Mouse (Mus musculus): ENCODE measurements around the gene Ahsa1.
"Not testable (repeated sequence)": the region's sequence is repeated elsewhere in the genome, so short reads cannot be mapped to it uniquely, and the experiment has no call there.

Ahsa1 gene

GRCm38 (mm10) chr12:87281766-87282165 is 15.5 kb downstream of the Ahsa1 start:
- no peak for DNase-seq (ENCODE audit: extremely low spot score)

DNA sequence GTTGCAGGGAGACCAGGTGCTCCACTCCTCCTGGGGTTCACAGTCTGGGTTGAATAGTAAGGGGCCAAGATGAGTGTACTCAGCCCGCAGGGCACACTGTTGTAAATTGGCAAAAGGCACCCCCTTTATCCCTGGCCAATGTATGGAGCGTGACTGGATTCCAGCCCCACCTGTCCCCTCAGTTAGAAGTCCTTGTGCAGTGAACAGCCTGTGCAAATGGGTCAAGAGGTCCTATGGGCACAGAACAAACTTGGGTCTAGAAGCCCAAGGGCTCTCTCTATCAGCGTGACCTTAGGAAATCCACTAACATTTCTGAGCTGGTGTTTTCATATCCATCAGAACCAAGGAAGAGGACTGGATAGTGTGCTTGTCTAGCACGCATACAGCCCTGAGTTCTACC is 16.5 kb downstream of the Ahsa1 start:
- no peak for DNase-seq (ENCODE audit: extremely low spot score)

GRCm38 (mm10) chr12:87283706-87284105 is 17.4 kb downstream of the Ahsa1 start:
- DNase-seq (ENCODE audit: extremely low spot score), result no peak

GRCm38 (mm10) chr12:87284268-87284667 is 18.0 kb downstream of the Ahsa1 start:
- no peak for DNase-seq (ENCODE audit: extremely low spot score)

GRCm38 (mm10) chr12:87284726-87285125 is 18.4 kb downstream of the Ahsa1 start:
- DNase-seq (ENCODE audit: extremely low spot score), result no peak

GRCm38 (mm10) chr12:87289100-87289499 is 22.8 kb downstream of the Ahsa1 start:
- no peak for DNase-seq (ENCODE audit: extremely low spot score)

DNA sequence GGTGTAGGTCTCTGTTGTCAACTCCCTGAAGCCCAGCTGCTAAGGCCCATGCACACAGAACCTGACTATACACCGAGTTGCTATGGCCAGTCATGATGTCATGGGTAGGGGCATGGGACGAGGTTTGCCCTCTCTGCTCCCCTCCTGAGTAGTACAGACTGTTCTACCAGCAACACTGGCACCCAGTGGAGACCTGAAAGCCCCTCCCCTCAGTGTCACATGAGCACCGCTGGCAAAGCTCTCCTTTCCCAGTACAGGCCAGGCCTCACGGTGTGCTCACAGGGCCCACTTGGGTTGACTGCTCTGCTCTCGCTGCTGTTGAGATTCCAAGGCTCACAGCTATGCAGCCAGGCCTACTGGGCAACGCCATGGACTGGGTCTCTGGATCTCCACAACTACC is 27.7 kb downstream of the Ahsa1 start:
- no peak for DNase-seq (ENCODE audit: extremely low spot score)

DNA sequence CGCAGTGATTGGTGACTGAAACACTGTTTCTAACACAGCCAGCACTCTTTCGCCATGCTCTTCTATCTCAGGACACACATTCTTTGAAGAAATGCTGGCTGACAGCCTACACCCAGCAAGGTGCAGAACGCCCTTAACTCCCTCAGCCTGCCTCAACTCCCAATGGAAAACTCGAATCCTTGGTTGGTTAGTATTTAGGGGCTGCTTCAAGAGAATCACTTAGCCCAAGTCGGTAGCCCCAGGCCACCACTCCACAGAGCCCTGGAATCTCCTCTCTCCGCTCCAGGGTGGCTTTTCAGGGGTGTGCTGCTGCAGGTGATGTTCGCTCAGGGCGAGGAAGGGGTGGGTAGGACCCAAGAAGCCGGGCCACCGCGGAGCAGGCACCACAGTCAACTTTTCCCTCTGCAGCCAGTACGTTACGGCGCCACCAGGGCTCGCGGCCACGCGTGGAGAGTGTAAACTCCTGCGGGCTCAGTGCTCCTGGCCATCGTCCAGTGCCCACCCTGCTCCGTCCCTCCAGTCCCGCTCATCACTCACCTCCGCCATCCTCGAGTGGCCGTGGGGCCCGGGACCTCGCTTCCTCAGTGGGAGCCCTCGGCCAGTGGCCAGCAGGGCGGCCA is 32.9 kb downstream of the Ahsa1 start:
- DNase-seq (ENCODE audit: extremely low spot score), result peak; percentile 27

DNA sequence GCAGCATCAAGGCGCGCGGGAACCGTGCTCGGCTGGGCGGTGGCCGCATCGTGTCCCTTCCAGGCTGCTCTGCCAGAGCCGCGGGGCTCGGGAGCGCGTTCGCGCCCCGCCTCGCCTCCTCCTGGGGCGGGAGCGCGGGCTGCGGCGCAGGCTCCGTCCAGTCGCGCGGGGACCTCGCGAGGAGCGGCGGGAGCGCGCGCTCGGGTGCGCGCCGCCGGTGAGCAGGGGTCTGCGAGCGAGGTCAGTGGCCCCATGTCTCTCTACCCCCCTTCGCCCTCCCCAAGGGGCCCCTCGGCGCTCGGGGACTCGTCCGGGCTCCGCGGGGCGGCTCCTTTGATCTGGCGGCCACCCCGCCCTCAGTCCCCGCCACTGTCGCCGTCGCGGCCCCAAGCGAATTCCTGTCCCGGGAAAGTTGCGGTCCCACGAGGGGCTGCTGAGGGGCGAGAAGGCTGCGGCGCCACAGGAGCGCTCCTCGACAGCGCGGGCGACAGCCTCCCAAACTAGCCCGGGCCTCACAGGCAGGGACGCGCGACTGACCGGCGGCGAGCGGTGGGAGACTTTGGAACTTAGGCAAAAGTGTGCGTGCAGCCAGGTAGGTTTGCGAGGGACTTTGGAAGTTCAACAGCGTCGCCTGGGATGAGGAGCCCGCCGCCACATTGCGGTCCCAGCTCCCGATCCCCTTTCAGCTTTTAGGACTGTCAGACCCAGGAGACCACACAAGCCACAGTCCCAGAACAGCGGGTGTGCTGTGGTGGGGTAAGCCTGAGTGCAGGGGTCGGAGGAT is 33.6 kb downstream of the Ahsa1 start, which contains the start of gene Ism2:
Ism2 (minus strand) TSS at position 49 of the 784 bp plus-strand sequence.
- DNase-seq (ENCODE audit: extremely low spot score), result peak; percentile 63

DNA sequence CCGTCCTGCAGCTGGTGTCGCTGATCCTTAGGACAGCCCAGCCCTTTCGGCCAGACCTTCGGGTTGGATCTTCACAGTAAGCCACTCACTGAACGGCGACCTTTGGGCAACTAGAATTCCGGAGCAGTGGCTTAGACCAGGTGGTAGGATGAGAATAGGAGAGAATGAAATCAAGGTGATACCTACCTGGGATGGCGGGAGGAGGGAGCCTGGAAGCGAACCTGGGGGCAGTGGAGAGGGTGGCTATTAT is 34.1 kb downstream of the Ahsa1 start:
- no peak for DNase-seq (ENCODE audit: extremely low spot score)

GRCm38 (mm10) chr12:87301189-87301588 is 34.9 kb downstream of the Ahsa1 start:
- no peak for DNase-seq (ENCODE audit: extremely low spot score)

DNA sequence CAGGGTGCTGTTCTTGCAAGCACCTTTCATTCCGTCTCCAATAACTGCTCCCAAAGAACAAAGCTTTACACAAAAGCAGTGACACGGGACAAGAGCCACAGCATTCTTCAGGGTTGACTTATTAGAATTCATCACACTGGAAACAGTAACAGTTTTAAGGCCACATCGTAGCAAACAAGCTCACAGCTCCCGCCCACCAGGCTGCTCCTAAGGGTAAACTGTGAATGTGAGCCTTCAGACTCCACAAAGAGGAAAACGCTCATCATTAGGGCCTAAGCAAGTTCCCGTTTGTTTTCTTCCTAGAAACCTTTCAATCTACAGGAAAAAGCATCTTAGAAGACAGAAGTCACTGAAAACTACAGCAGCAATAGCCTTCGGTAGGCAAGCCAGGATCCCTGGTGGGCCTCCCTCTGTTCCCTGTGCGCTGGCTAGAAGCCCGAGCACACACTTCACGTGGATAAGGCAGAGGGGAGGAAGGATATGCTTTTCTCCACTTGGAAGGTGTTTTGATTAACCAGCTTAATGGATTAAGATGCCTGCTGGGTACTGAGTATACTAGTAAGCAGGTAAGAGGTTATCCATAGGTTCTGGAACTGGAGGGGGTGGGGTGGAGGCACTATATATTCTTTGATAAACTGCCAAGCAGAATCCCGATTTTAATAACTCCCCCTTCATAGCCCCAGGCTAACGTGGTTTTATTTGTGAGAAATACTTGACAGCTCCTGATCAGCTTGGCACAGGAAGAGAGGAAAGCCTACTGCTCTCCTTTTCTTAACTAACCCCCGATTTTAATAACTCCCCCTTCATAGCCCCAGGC is 39.7 kb downstream of the Ahsa1 start:
- no peak for DNase-seq (ENCODE audit: extremely low spot score)

DNA sequence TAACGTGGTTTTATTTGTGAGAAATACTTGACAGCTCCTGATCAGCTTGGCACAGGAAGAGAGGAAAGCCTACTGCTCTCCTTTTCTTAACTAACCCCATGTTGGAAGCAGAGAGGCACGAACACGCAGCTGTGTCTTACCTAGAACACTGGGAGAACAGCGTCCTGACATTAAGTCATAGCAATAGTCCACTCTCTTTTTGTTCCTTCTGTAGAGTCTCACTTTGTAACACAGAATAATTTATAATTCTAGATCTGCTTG is 40.2 kb downstream of the Ahsa1 start:
- DNase-seq (ENCODE audit: extremely low spot score), result not testable (repeated sequence)

DNA sequence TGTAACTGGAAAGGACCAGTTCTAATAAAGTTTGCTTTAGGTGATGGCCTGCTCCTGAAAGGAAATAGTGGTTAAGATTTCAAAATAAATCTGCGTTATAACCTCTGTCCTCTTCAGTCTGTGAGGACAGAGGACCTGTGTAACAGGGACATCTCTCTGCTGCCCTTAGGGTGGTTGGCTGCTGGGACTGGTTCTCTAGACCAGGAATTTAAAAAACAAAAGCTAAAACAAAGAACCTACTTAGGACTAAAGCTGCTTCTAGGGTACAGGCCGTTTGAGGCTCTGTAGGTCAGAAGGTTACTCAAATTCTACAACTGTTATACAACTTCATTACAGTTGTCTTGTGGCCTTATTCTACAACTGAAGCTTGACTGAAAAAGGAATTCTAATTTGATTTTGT is 46.8 kb downstream of the Ahsa1 start:
- DNase-seq (ENCODE audit: extremely low spot score), result no peak

GRCm38 (mm10) chr12:87317951-87318350 is 51.7 kb downstream of the Ahsa1 start:
- DNase-seq (ENCODE audit: extremely low spot score), result no peak

DNA sequence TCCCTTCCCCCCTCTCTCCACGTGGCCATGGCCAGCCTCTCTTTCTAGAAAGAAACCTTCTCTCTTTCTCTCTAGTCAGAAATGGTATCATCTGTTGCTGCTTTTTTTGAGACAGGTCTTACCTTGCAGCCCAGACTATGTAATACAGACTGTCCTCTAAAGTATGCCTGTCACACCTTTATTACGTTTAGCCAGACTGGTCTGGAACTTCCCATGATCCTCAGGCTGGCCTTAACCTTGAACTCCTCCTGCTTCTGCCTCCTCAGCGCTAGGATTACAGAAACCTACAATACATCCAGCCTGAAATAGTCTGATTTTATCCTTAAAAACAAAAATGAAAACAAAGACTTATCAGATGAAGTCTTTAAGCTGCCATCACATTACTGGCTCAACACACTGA is 53.0 kb downstream of the Ahsa1 start:
- DNase-seq (ENCODE audit: extremely low spot score), result no peak
